Mouse (Mus musculus) heart, adult 2 months (tissue): ENCODE measurements at regions not wholly inside any gene's neighbourhood (a gene's known extent, or its start where the extent isn't known, plus 50 kb on each side); places are given as distances from the start of the nearest gene placed in this dataset.

Experiments used
- DNase-seq, 2 experiments: peaks; one replicate each; pipeline ENCODE4 v3.0.0; 2021
- H3K27ac ChIP-seq: fragments of 200-600 bp; 2 replicates; pipeline ENCODE4 v1.8.1; 2022
- H3K27me3 ChIP-seq: fragments of 200-500 bp; 2 replicates; pipeline ENCODE4 v1.6.1; 2012; ENCODE audit warnings: mild to moderate bottlenecking, low read length, inconsistent platforms, mixed read lengths; ENCODE audit not compliant: control insufficient read depth, insufficient read depth
- H3K36me3 ChIP-seq: fragments of 200-500 bp; 2 replicates; pipeline ENCODE4 v1.6.1; 2012; ENCODE audit warnings: low read length, inconsistent platforms; ENCODE audit not compliant: control insufficient read depth, insufficient read depth
- H3K4me1 ChIP-seq: fragments of 200-500 bp; 2 replicates; pipeline ENCODE4 v1.6.1; 2011; ENCODE audit warnings: low read length; ENCODE audit not compliant: control insufficient read depth, insufficient read depth
- H3K4me3 ChIP-seq: fragments of 200-600 bp; 2 replicates; pipeline ENCODE4 v1.8.1; 2022
- H3K79me2 ChIP-seq: fragments of 200-500 bp; replicated peaks from 2 replicates; pipeline ENCODE4 v1.6.1; 2012; ENCODE audit warnings: mild to moderate bottlenecking, inconsistent platforms, low read length, moderate library complexity, mixed read lengths; ENCODE audit not compliant: control insufficient read depth, insufficient read depth
- H3K9ac ChIP-seq: fragments of 200-500 bp; 2 replicates; pipeline ENCODE4 v1.6.1; 2012; ENCODE audit warnings: low read depth, mild to moderate bottlenecking, control low read depth, inconsistent platforms, low read length, mixed read lengths
- CTCF ChIP-seq: fragments of 200-600 bp; IDR thresholded peaks from 2 replicates; pipeline ENCODE4 v1.8.1; 2022; ENCODE audit warnings: antibody characterized with exemption, mild to moderate bottlenecking, moderate library complexity
- EP300 ChIP-seq: fragments of 200-500 bp; IDR thresholded peaks from 2 replicates; pipeline ENCODE4 v1.6.1; 2011; ENCODE audit warnings: low read depth, low read length, control low read depth; ENCODE audit not compliant: insufficient read depth
- POLR2A ChIP-seq: fragments of 200-500 bp; IDR thresholded peaks from 2 replicates; pipeline ENCODE4 v1.6.1; 2011; ENCODE audit warnings: mild to moderate bottlenecking, low read depth, low read length, control low read depth; ENCODE audit not compliant: insufficient read depth
- WGBS: fragments of 180-500 bp; shearing (Covaris S2); methylation state at CpG from one replicate; pipeline ENCODE4 v1.1.7; 2018; 5-methylcytosine and 5-hydroxymethylcytosine counted together
- intact Hi-C: fragments of 180-260 bp; cut with DNase I; formaldehyde crosslinking; loops from one replicate; pipeline ENCODE4 v1.15.1; 2025

DNA sequence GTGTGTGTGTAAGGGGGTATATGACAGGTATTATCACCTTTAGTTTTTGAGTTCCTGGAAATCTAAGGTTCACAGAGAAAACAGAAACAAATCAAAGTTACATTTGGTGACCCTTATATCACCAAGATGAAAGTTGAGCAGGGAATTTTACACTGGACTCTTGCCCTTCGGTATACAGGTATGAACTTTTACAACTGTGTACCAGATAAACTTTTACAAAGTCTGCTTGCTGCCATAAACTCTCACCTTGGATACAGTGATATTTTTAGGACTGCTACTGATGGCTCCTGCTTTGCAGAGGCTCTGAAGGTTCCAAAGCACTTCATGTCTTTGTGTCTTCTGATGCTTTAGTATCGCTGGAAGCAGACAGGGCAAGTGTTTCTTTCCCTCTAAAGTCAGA is 461.3 kb upstream of the Smarca2 start:
- TF ChIP-seq POLR2A (no peak), EP300 (no peak), CTCF (no peak)
- 70% methylated on average over 2 of the region's 2 CpGs for WGBS
- H3K79me2 ChIP-seq = no peaks in the 10 kb centered on the region
- H3K27ac ChIP-seq = no peak overlapping the region
- DNase-seq = no peak
- intact Hi-C loops = no loop called here
- H3K36me3 ChIP-seq = no peaks in the 10 kb centered on the region
- no peaks in the 10 kb centered on the region for H3K4me1 ChIP-seq
- H3K27me3 ChIP-seq = 0 out of 2 replicates have a peak, but pooled peaks cover 1% of the 10 kb centered on the region
- H3K9ac ChIP-seq = no peak overlapping the region
- H3K4me3 ChIP-seq = no peak overlapping the region

GRCm38 (mm10) chr19:26151216-26151615 is 453.6 kb upstream of the Smarca2 start:
- intact Hi-C loops = no loop called here
- no peak overlapping the region for H3K27ac ChIP-seq

GRCm38 (mm10) chr19:26164993-26165392 is 439.9 kb upstream of the Smarca2 start:
- no peaks in the 10 kb centered on the region for H3K27me3 ChIP-seq
- H3K4me1 ChIP-seq = no peaks in the 10 kb centered on the region
- H3K9ac ChIP-seq = no peak overlapping the region
- no peak overlapping the region for H3K4me3 ChIP-seq
- TF ChIP-seq POLR2A (no peak), CTCF (no peak), EP300 (no peak)
- intact Hi-C loops = no loop called here
- DNase-seq = no peak
- no peaks in the 10 kb centered on the region for H3K79me2 ChIP-seq
- 60% methylated on average over 13 of the region's 13 CpGs for WGBS
- no peak overlapping the region for H3K27ac ChIP-seq
- no peaks in the 10 kb centered on the region for H3K36me3 ChIP-seq

More at GRCm38 (mm10) chr19:26151216-26151615, 453.6 kb upstream of the Smarca2 start:
- H3K36me3 ChIP-seq = no peaks in the 10 kb centered on the region
- DNase-seq = no peak
- WGBS = 72% methylated on average over 4 of the region's 4 CpGs
- H3K79me2 ChIP-seq = no peaks in the 10 kb centered on the region
- H3K27me3 ChIP-seq = no peaks in the 10 kb centered on the region
- no peaks in the 10 kb centered on the region for H3K4me1 ChIP-seq
- no peak overlapping the region for H3K4me3 ChIP-seq
- H3K9ac ChIP-seq = no peak overlapping the region
- TF ChIP-seq EP300 = no peak
- no peak for TF ChIP-seq CTCF
- TF ChIP-seq POLR2A = no peak

- WGBS = 18% methylated on average over 4 of the region's 4 CpGs
- DNase-seq = no peak
- intact Hi-C loops = no loop called here
- H3K79me2 ChIP-seq = no peaks in the 10 kb centered on the region
- H3K36me3 ChIP-seq = no peaks in the 10 kb centered on the region
- no peaks in the 10 kb centered on the region for H3K27me3 ChIP-seq
- H3K4me3 ChIP-seq = no peak overlapping the region
- H3K4me1 ChIP-seq = no peaks in the 10 kb centered on the region
- no peak overlapping the region for H3K9ac ChIP-seq
- peak; percentile 46 for TF ChIP-seq CTCF
- no peak for TF ChIP-seq POLR2A
- TF ChIP-seq EP300 = no peak
- H3K27ac ChIP-seq = no peak overlapping the region
Observed at GRCm38 (mm10) chr19:26181774-26182173, 423.1 kb upstream of the Smarca2 start.

DNA sequence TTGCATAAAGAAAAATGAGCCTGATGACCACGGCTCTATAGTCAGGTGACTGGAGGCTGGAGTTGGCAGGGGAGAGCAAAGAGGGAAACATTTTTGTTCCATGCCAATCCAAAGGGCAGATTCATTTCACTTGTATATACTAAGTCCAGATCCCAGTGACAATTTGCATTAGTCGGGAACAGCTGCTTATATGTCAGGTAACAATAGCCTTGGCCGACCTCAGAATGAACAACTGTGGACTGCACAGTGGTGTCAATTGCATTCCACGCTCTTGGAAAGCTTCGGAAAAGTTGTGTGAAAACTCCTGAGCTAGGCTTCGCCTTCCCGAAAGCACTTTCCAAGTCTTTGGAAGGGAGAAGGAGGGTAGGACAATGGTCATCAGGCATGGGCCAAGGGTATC is 419.8 kb upstream of the Smarca2 start:
- Histone ChIP-seq H3K27ac (no peak overlapping the region), H3K9ac (no peak overlapping the region), H3K36me3 (no peaks in the 10 kb centered on the region), H3K4me3 (no peak overlapping the region), H3K79me2 (no peaks in the 10 kb centered on the region), H3K27me3 (no peaks in the 10 kb centered on the region), H3K4me1 (no peaks in the 10 kb centered on the region)
- DNase-seq = no peak
- WGBS = 80% methylated on average over 7 of the region's 7 CpGs
- TF ChIP-seq EP300 (no peak), POLR2A (no peak), CTCF (no peak)
- intact Hi-C loops = no loop called here

GRCm38 (mm10) chr19:26190803-26191202 is 414.0 kb upstream of the Smarca2 start:
- no peaks in the 10 kb centered on the region for H3K4me1 ChIP-seq
- no peaks in the 10 kb centered on the region for H3K27me3 ChIP-seq
- no peak overlapping the region for H3K9ac ChIP-seq
- intact Hi-C loops = no loop called here
- no peak overlapping the region for H3K27ac ChIP-seq
- WGBS = 54% methylated on average over 1 of the region's 1 CpGs
- no peaks in the 10 kb centered on the region for H3K36me3 ChIP-seq
- no peak for DNase-seq
- no peak overlapping the region for H3K4me3 ChIP-seq
- no peaks in the 10 kb centered on the region for H3K79me2 ChIP-seq
- TF ChIP-seq EP300 (no peak), CTCF (no peak), POLR2A (no peak)

GRCm38 (mm10) chr19:26193664-26194063 is 411.2 kb upstream of the Smarca2 start:
- Histone ChIP-seq H3K79me2 (no peaks in the 10 kb centered on the region), H3K9ac (no peak overlapping the region), H3K4me1 (no peaks in the 10 kb centered on the region), H3K27ac (no peak overlapping the region), H3K36me3 (no peaks in the 10 kb centered on the region), H3K27me3 (no peaks in the 10 kb centered on the region), H3K4me3 (no peak overlapping the region)
- 35% methylated on average over 1 of the region's 1 CpGs for WGBS
- TF ChIP-seq POLR2A (no peak), EP300 (no peak), CTCF (no peak)
- no peak for DNase-seq
- intact Hi-C loops = no loop called here
